Mouse (Mus musculus) CH12.LX (cell line): ENCODE measurements around the gene Gpnmb. TPM values are rescaled to one million over a fixed set of nuclear protein-coding genes. Genes with fewer than 3 reads are reported as not detected.

Source experiments
- DNase-seq: peaks from one replicate; pipeline ENCODE4 v3.0.0-alpha.2; 2013; ENCODE audit errors: extremely low read depth
- H3K27ac ChIP-seq: 2 replicates; pipeline ENCODE4 v1.5.1; 2012; ENCODE audit warnings: low read depth, mild to moderate bottlenecking, control low read depth, moderate library complexity; ENCODE audit not compliant: insufficient read depth
- H3K27me3 ChIP-seq: replicated peaks from 2 replicates; pipeline ENCODE3; 2012; ENCODE audit warnings: inconsistent platforms
- H3K36me3 ChIP-seq, 2 experiments: replicated peaks in 1 of 2; 2 replicates each; pipeline versions ENCODE3 to v1.6.1; 2012; ENCODE audit warnings: inconsistent platforms in 1 of 2, low read length in 1 of 2, mild to moderate bottlenecking in 1 of 2, mixed read lengths in 1 of 2, moderate library complexity in 1 of 2; ENCODE audit not compliant: control insufficient read depth in 1 of 2, insufficient read depth in 1 of 2
- H3K4me1 ChIP-seq, 2 experiments: 2 replicates each; pipeline ENCODE4 v1.6.1; 2012; ENCODE audit warnings: inconsistent platforms in 1 of 2, moderate library complexity in 1 of 2; ENCODE audit not compliant: insufficient read depth in 2 of 2, control insufficient read depth in 1 of 2
- H3K4me2 ChIP-seq: 2 replicates; pipeline ENCODE4 v1.6.1; 2012; ENCODE audit warnings: low read depth, mild to moderate bottlenecking, control low read depth; ENCODE audit not compliant: poor library complexity, insufficient read depth, severe bottlenecking
- H3K4me3 ChIP-seq, 3 experiments: fragments of 150-350 bp in 1 of 3; sonication (generic) in 1 of 3; replicated peaks in 1 of 3; 2 replicates each; pipeline versions ENCODE3 to v1.5.1; 2011 to 2012; ENCODE audit warnings: low read depth in 2 of 3, low read length in 2 of 3, mild to moderate bottlenecking in 2 of 3, moderate library complexity in 2 of 3, control low read depth in 1 of 3, improper control_type of control experiment in 1 of 3, inconsistent platforms in 1 of 3, mixed read lengths in 1 of 3; ENCODE audit not compliant: poor library complexity in 1 of 3
- H3K79me2 ChIP-seq: replicated peaks from 2 replicates; pipeline ENCODE4 v1.6.1; 2012; ENCODE audit warnings: mild to moderate bottlenecking, moderate library complexity; ENCODE audit not compliant: control insufficient read depth, poor library complexity, insufficient read depth, severe bottlenecking; ENCODE audit errors: extremely low read depth
- H3K9ac ChIP-seq: 2 replicates; pipeline ENCODE4 v1.6.1; 2012; ENCODE audit warnings: low read depth, mild to moderate bottlenecking, control low read depth, moderate library complexity; ENCODE audit not compliant: insufficient read depth
- H3K9me3 ChIP-seq: replicated peaks from 2 replicates; pipeline ENCODE3; 2012; ENCODE audit warnings: low read length, inconsistent platforms, mixed read lengths
- BHLHE40 ChIP-seq: IDR thresholded peaks from 2 replicates; pipeline ENCODE4 v1.6.1; 2011; ENCODE audit warnings: mild to moderate bottlenecking, low read depth, low read length, improper control_type of control experiment
- CHD1 ChIP-seq: IDR thresholded peaks from 2 replicates; pipeline ENCODE4 v1.6.1; 2012; ENCODE audit warnings: low read depth, low read length, improper control_type of control experiment, inconsistent platforms
- CTCF ChIP-seq, 2 experiments: IDR thresholded peaks in 1 of 2; conservative IDR thresholded peaks in 1 of 2; 2 replicates each; pipeline ENCODE4 v1.5.1; 2011 to 2012; ENCODE audit warnings: low read depth in 2 of 2, low read length in 2 of 2, improper control_type of control experiment in 1 of 2, inconsistent platforms in 1 of 2, mild to moderate bottlenecking in 1 of 2, moderate library complexity in 1 of 2
- ETS1 ChIP-seq: conservative IDR thresholded peaks from 2 replicates; pipeline ENCODE4 v1.6.1; 2012; ENCODE audit warnings: low read depth, mild to moderate bottlenecking, inconsistent platforms, low read length, improper control_type of control experiment, moderate library complexity
- GABPA ChIP-seq: IDR thresholded peaks from 2 replicates; pipeline ENCODE4 v1.6.1; 2012; ENCODE audit warnings: low read depth, low read length, improper control_type of control experiment, inconsistent platforms; ENCODE audit not compliant: insufficient replicate concordance
- HCFC1 ChIP-seq: IDR thresholded peaks from 2 replicates; pipeline ENCODE4 v1.6.1; 2012; ENCODE audit warnings: low read depth, mild to moderate bottlenecking, inconsistent platforms, low read length, improper control_type of control experiment
- JUND ChIP-seq: conservative IDR thresholded peaks from 2 replicates; pipeline ENCODE4 v1.6.1; 2011; ENCODE audit warnings: low read depth, low read length, improper control_type of control experiment
- KAT2A ChIP-seq: IDR thresholded peaks from 2 replicates; pipeline ENCODE4 v1.6.1; 2012; ENCODE audit warnings: low read length, improper control_type of control experiment, inconsistent platforms; ENCODE audit not compliant: insufficient replicate concordance
- MAX ChIP-seq: IDR thresholded peaks from 2 replicates; pipeline ENCODE4 v1.6.1; 2011; ENCODE audit warnings: low read length, improper control_type of control experiment
- MXI1 ChIP-seq: IDR thresholded peaks from 2 replicates; pipeline ENCODE4 v1.6.1; 2011; ENCODE audit warnings: mild to moderate bottlenecking, low read depth, low read length, improper control_type of control experiment
- PAX5 ChIP-seq: IDR thresholded peaks from 2 replicates; pipeline ENCODE4 v1.6.1; 2012; ENCODE audit warnings: low read length, inconsistent platforms, mixed read lengths
- RAD21 ChIP-seq: IDR thresholded peaks from 2 replicates; pipeline ENCODE4 v1.6.1; 2011; ENCODE audit warnings: low read depth, mild to moderate bottlenecking, low read length, improper control_type of control experiment, moderate library complexity
- SMC3 ChIP-seq: IDR thresholded peaks from 2 replicates; pipeline ENCODE4 v1.6.1; 2011; ENCODE audit warnings: low read depth, low read length, improper control_type of control experiment
- UBTF ChIP-seq: IDR thresholded peaks from 2 replicates; pipeline ENCODE4 v1.6.1; 2012; ENCODE audit warnings: low read depth, mild to moderate bottlenecking, inconsistent platforms, low read length, improper control_type of control experiment, moderate library complexity
- USF2 ChIP-seq: conservative IDR thresholded peaks from 2 replicates; pipeline ENCODE4 v1.6.1; 2011; ENCODE audit warnings: low read depth, low read length, improper control_type of control experiment
- ZKSCAN1 ChIP-seq: IDR thresholded peaks from 2 replicates; pipeline ENCODE4 v1.6.1; 2012; ENCODE audit warnings: low read depth, inconsistent platforms, low read length, improper control_type of control experiment, borderline replicate concordance
- ZNF384 ChIP-seq: IDR thresholded peaks from 2 replicates; pipeline ENCODE4 v1.6.1; 2012; ENCODE audit warnings: low read depth, low read length, improper control_type of control experiment, inconsistent platforms
- dilution Hi-C: fragments of 300-500 bp; cut with MboI; formaldehyde crosslinking; loops from 2 replicates; pipeline ENCODE4 v1.14.3; 2020; ENCODE audit warnings: low sequenced_read_pairs; ENCODE audit not compliant: extremely low pct_unique_long_range_greater_than_20kb, extremely low pct_ligation_motif_present
- in situ Hi-C: fragments of 300-500 bp; cut with MboI; formaldehyde crosslinking; loops from 3 replicates; pipeline ENCODE4 v1.14.3; 2019; ENCODE audit warnings: low sequenced_read_pairs, low pct_ligation_motif_present, low pct_unique_long_range_greater_than_20kb, mixed read lengths
- polyA plus RNA-seq: library from polyadenylated mRNA; unstranded; fragments of >175 nt; gene quantifications from 2 replicates; pipeline ENCODE4 v1.2.1, GENCODE M21; 2012; ENCODE audit warnings: low read depth; ENCODE audit not compliant: insufficient read length
- total RNA-seq, 2 experiments: library from RNA; depleted of rRNA; stranded (reverse); fragments of 300-350 nt in 1 of 2; fragments of >200 nt in 1 of 2; gene quantifications; 2 replicates each; pipeline ENCODE4 v1.2.3; 2012 to 2014

Gpnmb gene
- total and polyA plus RNA-seq, 3 experiments = 0.24 TPM; not detected in 2

GRCm38 (mm10) chr6:49009665-49010064 is 26.7 kb upstream of the Gpnmb start:
- no peaks in the 10 kb centered on the region for H3K36me3 ChIP-seq
- no peak overlapping the region for H3K27ac ChIP-seq
- no peak overlapping the region for H3K4me2 ChIP-seq
- no peak for DNase-seq
- in situ Hi-C loops = loop anchor here (10.0 kb wide), 1 partner anchor 385 kb away; the partner anchor contains the start of gene Stk31
- H3K4me1 ChIP-seq = peaks cover 0 to 4% of the 10 kb centered on the region in 2 experiments; a peak in 1 of 4 replicates
- no peaks in the 10 kb centered on the region for H3K79me2 ChIP-seq
- H3K9me3 ChIP-seq = peaks cover 3% of the 10 kb centered on the region
- H3K4me3 ChIP-seq = no peak overlapping the region
- dilution Hi-C loops = no loop called here
- H3K9ac ChIP-seq = no peak overlapping the region
- peaks cover 2% of the 10 kb centered on the region for H3K27me3 ChIP-seq
- TF ChIP-seq ETS1 = no peak
- TF ChIP-seq MAX = no peak
- no peak for TF ChIP-seq ZNF384
- peak in 1 of 2 experiments; percentile 26; a peak in 3 of 4 replicates for TF ChIP-seq CTCF (conservative IDR thresholded peaks at IDR 0.05 in 1 of 2, IDR thresholded peaks at IDR 0.05 in 1 of 2; ENCODE audit: low read depth in 2 of 2, low read length in 2 of 2)
- TF ChIP-seq MXI1 = no peak
- TF ChIP-seq, all 38 proteins: peak for 1

GRCm38 (mm10) chr6:49011191-49011590 is 25.2 kb upstream of the Gpnmb start:
- H3K27ac ChIP-seq = no peak overlapping the region
- H3K4me1 ChIP-seq = peaks cover 0 to 4% of the 10 kb centered on the region in 2 experiments; a peak in 1 of 4 replicates
- no peaks in the 10 kb centered on the region for H3K79me2 ChIP-seq
- peaks cover 2% of the 10 kb centered on the region for H3K27me3 ChIP-seq
- DNase-seq = no peak
- H3K4me3 ChIP-seq = no peak overlapping the region
- H3K9me3 ChIP-seq = peaks cover 3% of the 10 kb centered on the region
- no peaks in the 10 kb centered on the region for H3K36me3 ChIP-seq
- dilution Hi-C loops = no loop called here
- TF ChIP-seq BHLHE40 (no peak), USF2 (no peak), RAD21 (no peak), JUND (no peak), ZKSCAN1 (no peak), MXI1 (no peak), GABPA (no peak), ZNF384 (no peak), UBTF (no peak), CTCF (conservative IDR thresholded peaks at IDR 0.05 in 1 of 2, IDR thresholded peaks at IDR 0.05 in 1 of 2; ENCODE audit: low read depth in 2 of 2, low read length in 2 of 2) (no peak), KAT2A (no peak), HCFC1 (no peak), PAX5 (no peak), CHD1 (no peak), SMC3 (no peak)
- TF ChIP-seq, all 38 proteins: peak for 0
- Histone ChIP-seq H3K4me2 (no peak overlapping the region), H3K9ac (no peak overlapping the region)
- in situ Hi-C loops = no loop called here
